Mouse (Mus musculus) WW6 (cell line): ENCODE measurements at regions not wholly inside any gene's neighbourhood (a gene's known extent, or its start where the extent isn't known, plus 50 kb on each side); places are given as distances from the start of the nearest gene placed in this dataset.

Source experiments
- DNase-seq: peaks from one replicate; pipeline ENCODE4 v3.0.0-alpha.2; 2013; ENCODE audit warnings: low read depth, low spot score

GRCm38 (mm10) chr4:89505368-89505819 is 173.8 kb upstream of the Dmrta1 start:
- no peak for DNase-seq

- DNase-seq: no peak
Observed at GRCm38 (mm10) chr4:89500232-89500631, 179.0 kb upstream of the Dmrta1 start.

- DNase-seq: no peak
Observed at GRCm38 (mm10) chr4:89490947-89491346, 180.1 kb upstream of the Cdkn2b start.

- DNase-seq: no peak
Observed at GRCm38 (mm10) chr4:89487416-89488165, 176.8 kb upstream of the Cdkn2b start.

- no peak for DNase-seq
Observed at GRCm38 (mm10) chr4:89486963-89487362, 176.1 kb upstream of the Cdkn2b start.

- no peak for DNase-seq
Observed at GRCm38 (mm10) chr4:89485981-89486531, 175.2 kb upstream of the Cdkn2b start.

- no peak for DNase-seq
Observed at GRCm38 (mm10) chr4:89478646-89479237, 167.9 kb upstream of the Cdkn2b start.

GRCm38 (mm10) chr4:89475848-89476247 is 165.0 kb upstream of the Cdkn2b start:
- no peak for DNase-seq

- DNase-seq: no peak
Observed at GRCm38 (mm10) chr4:89474836-89475541, 164.2 kb upstream of the Cdkn2b start.

GRCm38 (mm10) chr4:89471426-89471825 is 160.6 kb upstream of the Cdkn2b start:
- no peak for DNase-seq

- DNase-seq: no peak
Observed at GRCm38 (mm10) chr4:89470756-89471155, 159.9 kb upstream of the Cdkn2b start.

GRCm38 (mm10) chr4:89469883-89470282 is 159.0 kb upstream of the Cdkn2b start:
- DNase-seq: no peak

- no peak for DNase-seq
Observed at GRCm38 (mm10) chr4:89469406-89469805, 158.6 kb upstream of the Cdkn2b start.

- DNase-seq: no peak
Observed at GRCm38 (mm10) chr4:89466766-89467165, 155.9 kb upstream of the Cdkn2b start.

GRCm38 (mm10) chr4:89463121-89463520 is 152.3 kb upstream of the Cdkn2b start:
- DNase-seq: no peak

GRCm38 (mm10) chr4:89460170-89460762 is 149.4 kb upstream of the Cdkn2b start:
- DNase-seq: no peak

- no peak for DNase-seq
Observed at GRCm38 (mm10) chr4:89459346-89459666, 148.5 kb upstream of the Cdkn2b start.

- DNase-seq: no peak
Observed at GRCm38 (mm10) chr4:89458628-89459345, 147.9 kb upstream of the Cdkn2b start.

GRCm38 (mm10) chr4:89457861-89458260 is 147.0 kb upstream of the Cdkn2b start:
- no peak for DNase-seq

- DNase-seq: no peak
Observed at GRCm38 (mm10) chr4:89454926-89455325, 144.1 kb upstream of the Cdkn2b start.

GRCm38 (mm10) chr4:89453051-89453450 is 142.2 kb upstream of the Cdkn2b start:
- no peak for DNase-seq
